ENCODE assay signal across 1 mouse cellular context in the genomic region with DNA sequence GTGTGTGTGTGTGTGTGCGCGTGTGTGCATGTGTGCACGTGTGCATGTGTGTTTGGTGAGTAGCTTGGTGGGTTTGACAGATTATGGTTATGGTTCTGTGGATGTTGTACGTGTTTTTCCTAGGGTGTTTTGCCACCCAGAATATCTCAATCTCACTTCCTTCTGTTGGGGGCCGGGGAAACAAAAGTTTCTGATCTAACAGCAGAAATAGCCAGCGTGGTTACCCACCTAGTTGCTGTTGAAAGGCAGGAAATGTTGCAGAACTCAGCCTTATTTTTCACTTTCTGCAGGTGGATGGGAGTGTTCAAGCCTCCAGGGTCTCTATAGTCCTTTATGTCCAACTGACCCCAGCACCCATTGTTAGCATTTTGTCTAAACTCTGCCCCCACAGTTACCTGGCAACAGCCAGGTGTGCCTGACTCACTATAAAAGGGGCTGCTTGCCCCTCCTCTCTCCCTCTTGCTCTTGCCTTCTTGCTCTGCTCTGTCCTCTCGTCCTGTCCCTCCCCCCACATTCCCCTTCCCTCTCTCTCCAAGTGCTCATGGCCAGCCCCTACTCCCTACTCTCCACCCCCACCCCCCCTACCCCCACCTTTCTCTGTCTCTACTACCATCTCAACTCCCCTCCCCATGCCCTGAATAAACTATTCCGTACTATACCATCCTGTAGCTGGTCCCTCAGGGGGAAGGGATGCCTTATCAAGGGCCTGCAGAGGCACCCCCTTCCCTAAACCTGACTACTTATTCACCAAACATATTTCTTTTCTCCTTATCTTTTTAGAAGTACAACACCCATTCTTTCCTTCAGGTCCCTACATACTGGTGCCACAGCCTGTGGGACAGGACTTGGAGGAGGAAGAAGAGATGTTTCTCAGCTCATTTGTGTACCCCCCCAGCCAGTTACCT.
TF ChIP-seq lines count a peak whose summit lies in the region.

No protein-coding gene starts in this region.

TF ChIP-seq in MEL, 35 proteins besides CTCF, POLR2A, EP300 and RAD21 (continued from another document):
- TF ChIP-seq KAT2A (conservative IDR thresholded peaks at IDR 0.05; ENCODE audit: low read depth, low read length): 0 out of 2 replicates have a peak, but pooled peaks have one; percentile 20
- TF ChIP-seq MAFK (IDR thresholded peaks at IDR 0.05; ENCODE audit: borderline replicate concordance, low read depth, low read length): no peak
- TF ChIP-seq TBP (IDR thresholded peaks at IDR 0.05; ENCODE audit: low read depth, low read length): peak; percentile 74
- TF ChIP-seq ZKSCAN1 (IDR thresholded peaks at IDR 0.05; ENCODE audit: low read depth, low read length): no peak
- no peak; the same call in 1 of the 2 replicates for TF ChIP-seq MXI1 (IDR thresholded peaks at IDR 0.05; ENCODE audit: low read depth, low read length)
- TF ChIP-seq ZMIZ1 (IDR thresholded peaks at IDR 0.05; ENCODE audit: low read depth, low read length): peak; percentile 41
- no peak; the same call in 1 of the 2 replicates for TF ChIP-seq CHD1 (IDR thresholded peaks at IDR 0.05; ENCODE audit: low read depth, low read length)
- peak; percentile 86 for TF ChIP-seq ETS1 (IDR thresholded peaks at IDR 0.05; ENCODE audit: low read depth, low read length)
- TF ChIP-seq CHD2 (IDR thresholded peaks at IDR 0.05; ENCODE audit: low read length): peak; percentile 68; the same call in 1 of the 2 replicates
- peak; percentile 94 for TF ChIP-seq TCF12 (IDR thresholded peaks at IDR 0.05; ENCODE audit: low read depth, low read length)
- TF ChIP-seq MAX (IDR thresholded peaks at IDR 0.05; ENCODE audit: low read length): peak; percentile 67; the same call in 1 of the 2 replicates
- no peak for TF ChIP-seq GABPA (IDR thresholded peaks at IDR 0.05; ENCODE audit: low read depth, low read length)
- no peak for TF ChIP-seq HCFC1 (IDR thresholded peaks at IDR 0.05; ENCODE audit: low read depth, low read length)
- 0 out of 2 replicates have a peak, but pooled peaks have one; percentile 26 for TF ChIP-seq ELF1 (IDR thresholded peaks at IDR 0.05; ENCODE audit: low read depth, low read length)
- TF ChIP-seq RCOR1 (IDR thresholded peaks at IDR 0.05; ENCODE audit: low read depth, low read length): peak; percentile 71
- peak; percentile 77 for TF ChIP-seq MYB (IDR thresholded peaks at IDR 0.05; ENCODE audit: low read depth, low read length)
- TF ChIP-seq MEF2A (IDR thresholded peaks at IDR 0.05; ENCODE audit: extremely low read depth, insufficient replicate concordance, low read depth, low read length, poor library complexity, severe bottlenecking): no peak
- TF ChIP-seq TAL1 (IDR thresholded peaks at IDR 0.05; ENCODE audit: low read length): peak; percentile 91
- no peak for TF ChIP-seq POLR2AphosphoS5 (IDR thresholded peaks at IDR 0.05; ENCODE audit: borderline replicate concordance, low read depth, low read length)
- no peak for TF ChIP-seq NRF1 (IDR thresholded peaks at IDR 0.05; ENCODE audit: insufficient read depth, low read depth, low read length, poor library complexity, severe bottlenecking)
- peak; percentile 56; the same call in 1 of the 2 replicates for TF ChIP-seq BHLHE40 (IDR thresholded peaks at IDR 0.05; ENCODE audit: borderline replicate concordance, low read depth, low read length)
- peak; percentile 94 for TF ChIP-seq MAZ (IDR thresholded peaks at IDR 0.05; ENCODE audit: low read depth, low read length)
